Mouse (Mus musculus) liver, embryonic 16.5 days (tissue): ENCODE results near the gene Rbpms2. TPM values are rescaled to one million over a fixed set of nuclear protein-coding genes. Genes with fewer than 3 reads are reported as not detected.

Source experiments
- ATAC-seq: fragments of 200-750 bp; cut with Nextera tagmentation; 2 replicates; pipeline ENCODE4 v1.8.0; 2017; ENCODE audit warnings: low read depth, mild to moderate bottlenecking, moderate number of reproducible peaks, moderate library complexity
- H3K27ac ChIP-seq: fragments of 300-500 bp; sonication (generic); 2 replicates; pipeline ENCODE4 v1.5.1; 2014; ENCODE audit warnings: mild to moderate bottlenecking, low read length
- H3K27me3 ChIP-seq: fragments of 300-500 bp; sonication (generic); 2 replicates; pipeline ENCODE4 v1.6.1; 2014; ENCODE audit warnings: low read depth, low read length, mixed read lengths; ENCODE audit not compliant: control insufficient read depth, insufficient read depth
- H3K36me3 ChIP-seq: fragments of 300-500 bp; sonication (generic); 2 replicates; pipeline ENCODE4 v1.6.1; 2014; ENCODE audit warnings: mild to moderate bottlenecking; ENCODE audit not compliant: control insufficient read depth, insufficient read depth
- H3K4me1 ChIP-seq: fragments of 300-500 bp; sonication (generic); 2 replicates; pipeline ENCODE4 v1.6.1; 2014; ENCODE audit warnings: low read depth, low read length, mixed read lengths; ENCODE audit not compliant: control insufficient read depth
- H3K4me2 ChIP-seq: fragments of 300-500 bp; sonication (generic); 2 replicates; pipeline ENCODE4 v1.6.1; 2014; ENCODE audit warnings: low read depth, low read length, mixed read lengths
- H3K4me3 ChIP-seq: fragments of 300-500 bp; sonication (generic); 2 replicates; pipeline ENCODE4 v1.5.1; 2014; ENCODE audit warnings: low read depth, mild to moderate bottlenecking, low read length
- H3K9ac ChIP-seq: fragments of 300-500 bp; sonication (generic); 2 replicates; pipeline ENCODE4 v1.6.1; 2014; ENCODE audit warnings: low read depth, low read length
- H3K9me3 ChIP-seq: fragments of 300-500 bp; sonication (generic); replicated peaks from 2 replicates; pipeline ENCODE4 v1.6.1; 2016; ENCODE audit warnings: low read length; ENCODE audit not compliant: control insufficient read depth
- WGBS: fragments of 180-500 bp; shearing (Covaris S2); extraction: QIAGEN DNeasy Blood & Tissue Kit; methylation state at CpG from one replicate; pipeline ENCODE4 v1.1.7; 2014; ENCODE audit not compliant: insufficient replicate concordance; 5-methylcytosine and 5-hydroxymethylcytosine counted together
- polyA plus RNA-seq: library from polyadenylated mRNA; unstranded; fragments of >200 nt; fragmentation: Nextera tagmentation; extraction: Ambion mirVana; gene quantifications from 2 replicates; pipeline ENCODE4 v1.2.1, GENCODE M21; 2015

Gene Rbpms2
- polyA plus RNA-seq, result 11.9 and 14.6 TPM in 2 replicates

- Histone ChIP-seq H3K27ac (peak within 1 kb of the TSS; percentile 31; the same call in 1 of the 2 replicates), H3K4me2 (peak within 1 kb of the TSS; percentile 73), H3K27me3 (peaks cover 73% of the 10 kb centered on the region), H3K4me1 (peaks cover 5% of the 10 kb centered on the region), H3K9me3 (no peaks in the 10 kb centered on the region), H3K9ac (peak within 1 kb of the TSS; percentile 31), H3K36me3 (no peaks in the 10 kb centered on the region), H3K4me3 (peak within 1 kb of the TSS; percentile 55)
- WGBS, result 3% methylated on average over 37 of the region's 40 CpGs
- no peak for ATAC-seq
These were observed at the start of gene Rbpms2 for GRCm38 (mm10) chr9:65629025-65629766. Gene Rbpms2 (plus strand): TSS chr9:65629648.

- WGBS, result under 1% methylated on average over 45 of the region's 45 CpGs
- H3K27ac ChIP-seq, result peak within 1 kb of the TSS; percentile 96
- peak; percentile 77 for ATAC-seq
- no peaks in the 10 kb centered on the region for H3K27me3 ChIP-seq
- no peaks in the 10 kb centered on the region for H3K9me3 ChIP-seq
- 0 out of 2 replicates have a peak, but pooled peaks cover 3% of the 10 kb centered on the region for H3K36me3 ChIP-seq
- peak within 1 kb of the TSS; percentile 81 for H3K4me3 ChIP-seq
- H3K9ac ChIP-seq, result peak within 1 kb of the TSS; percentile 83
- H3K4me2 ChIP-seq, result peak within 1 kb of the TSS; percentile 84
- H3K4me1 ChIP-seq, result peaks cover 47% of the 10 kb centered on the region
These were observed 49.6 kb upstream of the Rbpms2 start, which contains the start of gene Plekho2 for GRCm38 (mm10) chr9:65579781-65580371. Gene Plekho2 (minus strand): TSS chr9:65580040.

- ATAC-seq, result peak; percentile 49
These were observed 48.8 kb upstream of the Rbpms2 start for GRCm38 (mm10) chr9:65580401-65581256.

GRCm38 (mm10) chr9:65583045-65583444 lies 46.4 kb upstream of the Rbpms2 start:
- Histone ChIP-seq H3K36me3 (no peaks in the 10 kb centered on the region), H3K27me3 (no peaks in the 10 kb centered on the region), H3K9me3 (no peaks in the 10 kb centered on the region), H3K9ac (no peak overlapping the region), H3K4me2 (no peak overlapping the region), H3K4me3 (no peak overlapping the region), H3K4me1 (peaks cover 27% of the 10 kb centered on the region), H3K27ac (0 out of 2 replicates have a peak overlapping the region, but pooled peaks have one; percentile 9)
- WGBS, result 3% methylated on average over 8 of the region's 8 CpGs
- ATAC-seq, result no peak

More at GRCm38 (mm10) chr9:65580401-65581256, 48.8 kb upstream of the Rbpms2 start:
- Histone ChIP-seq H3K27ac (peak overlapping the region; percentile 96), H3K4me3 (peak overlapping the region; percentile 81), H3K4me1 (peaks cover 40% of the 10 kb centered on the region), H3K27me3 (no peaks in the 10 kb centered on the region), H3K9ac (peak overlapping the region; percentile 66), H3K4me2 (peak overlapping the region; percentile 84), H3K36me3 (0 out of 2 replicates have a peak, but pooled peaks cover 3% of the 10 kb centered on the region), H3K9me3 (no peaks in the 10 kb centered on the region)
- 2% methylated on average over 19 of the region's 29 CpGs for WGBS

GRCm38 (mm10) chr9:65586406-65587269 lies 42.8 kb upstream of the Rbpms2 start, which contains the start of gene Pif1:
Gene Pif1 (plus strand): TSS chr9:65587160.
- peak within 1 kb of the TSS; percentile 87 for H3K4me3 ChIP-seq
- H3K4me1 ChIP-seq, result peaks cover 32% of the 10 kb centered on the region
- peak; percentile 89 for ATAC-seq

GRCm38 (mm10) chr9:65587270-65587572 lies 42.2 kb upstream of the Rbpms2 start:
- Histone ChIP-seq H3K9me3 (no peaks in the 10 kb centered on the region), H3K9ac (peak overlapping the region; percentile 84), H3K4me2 (peak overlapping the region; percentile 92), H3K4me1 (peaks cover 32% of the 10 kb centered on the region), H3K27ac (peak overlapping the region; percentile 85), H3K27me3 (no peaks in the 10 kb centered on the region), H3K4me3 (peak overlapping the region; percentile 87), H3K36me3 (peaks cover 24% of the 10 kb centered on the region)
- ATAC-seq, result 0 out of 2 replicates have a peak, but pooled peaks have one; percentile 0
- 0% methylated on average over 6 of the region's 6 CpGs for WGBS

More at GRCm38 (mm10) chr9:65586406-65587269, 42.8 kb upstream of the Rbpms2 start, which contains the start of gene Pif1:
- no peaks in the 10 kb centered on the region for H3K27me3 ChIP-seq
- peak within 1 kb of the TSS; percentile 84 for H3K9ac ChIP-seq
- no peaks in the 10 kb centered on the region for H3K9me3 ChIP-seq
- peak within 1 kb of the TSS; percentile 92 for H3K4me2 ChIP-seq
- WGBS, result 9% methylated on average over 28 of the region's 28 CpGs
- H3K36me3 ChIP-seq, result peaks cover 21% of the 10 kb centered on the region
- peak within 1 kb of the TSS; percentile 89 for H3K27ac ChIP-seq

GRCm38 (mm10) chr9:65587573-65588358 lies 41.7 kb upstream of the Rbpms2 start:
- Histone ChIP-seq H3K4me1 (peaks cover 29% of the 10 kb centered on the region), H3K27ac (peak overlapping the region; percentile 85), H3K4me3 (peak overlapping the region; percentile 87), H3K9me3 (no peaks in the 10 kb centered on the region), H3K27me3 (no peaks in the 10 kb centered on the region), H3K4me2 (peak overlapping the region; percentile 92), H3K36me3 (peaks cover 29% of the 10 kb centered on the region), H3K9ac (peak overlapping the region; percentile 84)
- under 1% methylated on average over 64 of the region's 64 CpGs for WGBS
- ATAC-seq, result peak; percentile 42
